Mouse (Mus musculus) heart, embryonic 15.5 days (tissue): ENCODE results near the gene Map3k1. TPM values are rescaled to one million over a fixed set of nuclear protein-coding genes. Genes with fewer than 3 reads are reported as not detected.
"Not testable (repeated sequence)": the region's sequence is repeated elsewhere in the genome, so short reads cannot be mapped to it uniquely, and the experiment has no call there.

Experiments used
- ATAC-seq: fragments of 200-750 bp; cut with Nextera tagmentation; replicated peaks from 2 replicates; pipeline ENCODE4 v1.8.0; 2017; ENCODE audit warnings: low read depth, moderate TSS enrichment; ENCODE audit not compliant: insufficient number of reproducible peaks, insufficient read depth, low FRiP score
- H3K27ac ChIP-seq: fragments of 300-500 bp; sonication (generic); 2 replicates; pipeline ENCODE4 v1.5.1; 2015; ENCODE audit warnings: mild to moderate bottlenecking, inconsistent platforms
- H3K27me3 ChIP-seq: fragments of 300-500 bp; sonication (generic); 2 replicates; pipeline ENCODE4 v1.6.1; 2015; ENCODE audit warnings: inconsistent platforms
- H3K36me3 ChIP-seq: fragments of 300-500 bp; sonication (generic); 2 replicates; pipeline ENCODE4 v1.6.1; 2015; ENCODE audit warnings: mild to moderate bottlenecking, inconsistent platforms
- H3K4me1 ChIP-seq: fragments of 300-500 bp; sonication (generic); replicated peaks from 2 replicates; pipeline ENCODE4 v1.6.1; 2015; ENCODE audit warnings: inconsistent platforms
- H3K4me2 ChIP-seq: fragments of 300-500 bp; sonication (generic); 2 replicates; pipeline ENCODE4 v1.6.1; 2015; ENCODE audit warnings: inconsistent platforms, mild to moderate bottlenecking, moderate library complexity
- H3K4me3 ChIP-seq: fragments of 300-500 bp; sonication (generic); 2 replicates; pipeline ENCODE4 v1.5.1; 2015; ENCODE audit warnings: mild to moderate bottlenecking, inconsistent platforms
- H3K9ac ChIP-seq: fragments of 300-500 bp; sonication (generic); 2 replicates; pipeline ENCODE4 v1.6.1; 2015; ENCODE audit warnings: mild to moderate bottlenecking, inconsistent platforms
- H3K9me3 ChIP-seq: fragments of 300-500 bp; sonication (generic); replicated peaks from 2 replicates; pipeline ENCODE4 v1.6.1; 2016; ENCODE audit warnings: inconsistent platforms
- WGBS: fragments of 180-500 bp; shearing (Covaris S2); methylation state at CpG from one replicate; pipeline ENCODE4 v1.1.7; 2015; ENCODE audit warnings: mixed read lengths; 5-methylcytosine and 5-hydroxymethylcytosine counted together
- polyA plus RNA-seq: library from polyadenylated mRNA; unstranded; fragments of >200 nt; fragmentation: Nextera tagmentation; extraction: Ambion mirVana; gene quantifications from 2 replicates; pipeline ENCODE4 v1.2.1, GENCODE M21; 2015

The Map3k1 gene
- polyA plus RNA-seq, 1 experiment from 2014 or later = 11.7 TPM

GRCm38 (mm10) chr13:111725165-111726077 lies 83.4 kb downstream of the Map3k1 start:
- Histone ChIP-seq H3K4me1 (no peaks in the 10 kb centered on the region; the same call in 1 of the 2 replicates), H3K4me3 (peak overlapping the region; percentile 69), H3K4me2 (peak overlapping the region; percentile 87), H3K27ac (peak overlapping the region; percentile 93), H3K36me3 (no peaks in the 10 kb centered on the region), H3K27me3 (no peaks in the 10 kb centered on the region), H3K9me3 (0 out of 2 replicates have a peak, but pooled peaks cover 4% of the 10 kb centered on the region), H3K9ac (peak overlapping the region; percentile 65)
- ATAC-seq = peak; percentile 99
- under 1% methylated on average over 65 of the region's 65 CpGs for WGBS

- no peak for ATAC-seq
- no peaks in the 10 kb centered on the region for H3K27me3 ChIP-seq
- no peaks in the 10 kb centered on the region; the same call in 1 of the 2 replicates for H3K4me1 ChIP-seq
- H3K4me2 ChIP-seq = peak overlapping the region; percentile 87
- WGBS = under 1% methylated on average over 18 of the region's 18 CpGs
- peak overlapping the region; percentile 75 for H3K27ac ChIP-seq
- 0 out of 2 replicates have a peak, but pooled peaks cover 4% of the 10 kb centered on the region for H3K9me3 ChIP-seq
- peak overlapping the region; percentile 51 for H3K9ac ChIP-seq
- H3K4me3 ChIP-seq = peak overlapping the region; percentile 69
- no peaks in the 10 kb centered on the region for H3K36me3 ChIP-seq
Measured at GRCm38 (mm10) chr13:111724811-111725164, 84.0 kb downstream of the Map3k1 start.

- no peaks in the 10 kb centered on the region for H3K27me3 ChIP-seq
- no peaks in the 10 kb centered on the region for H3K9me3 ChIP-seq
- H3K36me3 ChIP-seq = peaks cover 23% of the 10 kb centered on the region
- no peak overlapping the region for H3K9ac ChIP-seq
- 55% methylated on average over 9 of the region's 9 CpGs for WGBS
- ATAC-seq = no peak
- H3K4me2 ChIP-seq = no peak overlapping the region
- no peaks in the 10 kb centered on the region for H3K4me1 ChIP-seq
- H3K4me3 ChIP-seq = no peak overlapping the region
- no peak overlapping the region for H3K27ac ChIP-seq
Measured at GRCm38 (mm10) chr13:111719726-111720125, 89.1 kb downstream of the Map3k1 start.

- Histone ChIP-seq H3K36me3 (peaks cover 94% of the 10 kb centered on the region), H3K4me2 (no peak overlapping the region), H3K27ac (no peak overlapping the region), H3K4me1 (no peaks in the 10 kb centered on the region), H3K9me3 (no peaks in the 10 kb centered on the region), H3K27me3 (no peaks in the 10 kb centered on the region), H3K4me3 (no peak overlapping the region), H3K9ac (no peak overlapping the region)
- no peak for ATAC-seq
- WGBS = 88% methylated on average over 4 of the region's 4 CpGs
Measured at GRCm38 (mm10) chr13:111710531-111710930, 98.3 kb downstream of the Map3k1 start.

GRCm38 (mm10) chr13:111703952-111704351 lies 104.8 kb downstream of the Map3k1 start:
- 87% methylated on average over 4 of the region's 4 CpGs for WGBS
- H3K4me3 ChIP-seq, H3K4me2 ChIP-seq, H3K27ac ChIP-seq, ATAC-seq, H3K4me1 ChIP-seq, H3K27me3 ChIP-seq, H3K9me3 ChIP-seq, H3K9ac ChIP-seq: not testable (repeated sequence)
- peaks cover 72% of the 10 kb centered on the region for H3K36me3 ChIP-seq

- Histone ChIP-seq H3K27ac (no peak overlapping the region), H3K4me3 (no peak overlapping the region), H3K9me3 (no peaks in the 10 kb centered on the region), H3K36me3 (peaks cover 66% of the 10 kb centered on the region), H3K4me1 (no peaks in the 10 kb centered on the region), H3K27me3 (no peaks in the 10 kb centered on the region), H3K4me2 (no peak overlapping the region), H3K9ac (no peak overlapping the region)
- WGBS = 93% methylated on average over 10 of the region's 10 CpGs
- ATAC-seq = no peak
Measured at GRCm38 (mm10) chr13:111703396-111703795, 105.4 kb downstream of the Map3k1 start.

Other genes with a start within 250 kb of the Map3k1 start
- not detected in 2 replicates for gene Gm10198, start 216.2 kb downstream of the Map3k1 start, polyA plus RNA-seq
- 12.0 and 13.7 TPM in 2 replicates for gene Mier3, start 128.0 kb downstream of the Map3k1 start, polyA plus RNA-seq